Mouse (Mus musculus): ENCODE results near the gene Banf2.

DNA sequence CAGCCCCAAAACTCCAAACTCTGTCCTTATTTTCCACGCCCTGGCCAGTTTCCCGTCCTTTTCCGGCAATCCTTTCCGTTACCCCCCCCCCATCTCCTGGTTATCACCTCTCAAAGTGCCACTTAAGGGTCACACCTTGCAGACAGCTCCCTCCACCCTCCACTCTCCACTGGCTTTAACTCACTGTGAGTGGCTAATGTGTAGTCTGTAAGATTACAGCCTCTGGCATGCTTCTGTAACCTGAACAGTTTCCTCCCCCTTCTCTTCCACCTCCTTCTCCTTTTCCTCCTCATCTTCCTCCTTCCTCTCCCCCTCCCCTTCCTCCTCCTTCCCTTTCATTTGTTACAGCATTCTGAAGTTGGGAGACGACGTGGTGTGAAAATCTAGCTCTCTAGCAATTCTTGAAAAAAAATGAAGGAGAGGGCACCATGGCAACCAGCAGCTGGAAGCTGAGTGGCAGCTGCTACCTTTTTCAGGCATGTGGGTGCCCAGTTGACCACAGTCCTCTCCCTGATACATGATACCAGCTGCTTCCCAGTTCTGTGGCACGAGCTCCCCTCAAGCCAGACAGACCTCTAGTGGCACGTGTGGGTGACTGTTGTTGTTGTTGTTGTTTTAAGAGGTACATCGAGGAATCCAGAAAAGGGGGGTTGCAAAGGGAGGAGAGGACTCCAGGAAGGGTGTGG is 55.2 kb downstream of the Banf2 start:
- TF ChIP-seq GATA1 (IDR thresholded peaks at IDR 0.05; ENCODE audit: borderline replicate concordance, low read length), result no peak
- TF ChIP-seq CTCF (IDR thresholded peaks at IDR 0.05; ENCODE audit: low read depth, low read length), result no peak

Data from G1E (cell line).